Mouse (Mus musculus): ENCODE results near the gene Gtdc1. TPM values are rescaled to one million over a fixed set of nuclear protein-coding genes. Genes with fewer than 3 reads are reported as not detected.
"Not testable (repeated sequence)": the region's sequence is repeated elsewhere in the genome, so short reads cannot be mapped to it uniquely, and the experiment has no call there.

Gtdc1 gene
- polyA plus RNA-seq, 3 experiments from 2014 or later = 14.3 to 31.2 (median 21.5) TPM

GRCm38 (mm10) chr2:44736618-44737017, 190.8 kb downstream of the Gtdc1 start:
- no peak for ATAC-seq

- ATAC-seq = no peak
Measured at GRCm38 (mm10) chr2:44721461-44721860, 206.0 kb downstream of the Gtdc1 start.

GRCm38 (mm10) chr2:44705883-44706615, 221.4 kb downstream of the Gtdc1 start:
- no peak for ATAC-seq

- ATAC-seq = no peak
Measured at GRCm38 (mm10) chr2:44700276-44700675, 227.2 kb downstream of the Gtdc1 start.

- ATAC-seq = no peak
Measured at GRCm38 (mm10) chr2:44696441-44696840, 231.0 kb downstream of the Gtdc1 start.

GRCm38 (mm10) chr2:44693898-44694297, 233.6 kb downstream of the Gtdc1 start:
- no peak for ATAC-seq

GRCm38 (mm10) chr2:44664049-44664448, 263.4 kb downstream of the Gtdc1 start:
- no peak for ATAC-seq

- ATAC-seq = no peak
Measured at GRCm38 (mm10) chr2:44659870-44660269, 267.6 kb downstream of the Gtdc1 start.

GRCm38 (mm10) chr2:44659011-44659410, 268.4 kb downstream of the Gtdc1 start:
- ATAC-seq = no peak

GRCm38 (mm10) chr2:44648537-44648936, 278.9 kb downstream of the Gtdc1 start:
- no peak for ATAC-seq

GRCm38 (mm10) chr2:44646398-44646797, 281.1 kb downstream of the Gtdc1 start:
- no peak for ATAC-seq

GRCm38 (mm10) chr2:44639370-44639769, 288.1 kb downstream of the Gtdc1 start:
- ATAC-seq = no peak

- no peak for ATAC-seq
Measured at GRCm38 (mm10) chr2:44638157-44638556, 289.3 kb downstream of the Gtdc1 start.

GRCm38 (mm10) chr2:44633971-44634370, 293.5 kb downstream of the Gtdc1 start:
- ATAC-seq = no peak

GRCm38 (mm10) chr2:44633064-44633463, 294.4 kb downstream of the Gtdc1 start:
- no peak for ATAC-seq

GRCm38 (mm10) chr2:44632584-44632983, 294.9 kb downstream of the Gtdc1 start:
- ATAC-seq = no peak

GRCm38 (mm10) chr2:44631064-44631463, 296.4 kb downstream of the Gtdc1 start:
- no peak for ATAC-seq

- ATAC-seq = no peak
Measured at GRCm38 (mm10) chr2:44628778-44629177, 298.7 kb downstream of the Gtdc1 start.

- ATAC-seq = no peak
Measured at GRCm38 (mm10) chr2:44625154-44625553, 302.3 kb downstream of the Gtdc1 start.

GRCm38 (mm10) chr2:44622471-44622870, 305.0 kb downstream of the Gtdc1 start:
- no peak for ATAC-seq

- ATAC-seq = not testable (repeated sequence)
Measured at GRCm38 (mm10) chr2:44599653-44600052, 327.8 kb downstream of the Gtdc1 start.

- ATAC-seq = no peak
Measured at GRCm38 (mm10) chr2:44594276-44594675, 333.2 kb downstream of the Gtdc1 start.

- no peak for ATAC-seq
Measured at GRCm38 (mm10) chr2:44590881-44591280, 336.6 kb downstream of the Gtdc1 start.

- ATAC-seq = no peak
Measured at GRCm38 (mm10) chr2:44584061-44584460, 343.4 kb downstream of the Gtdc1 start.

GRCm38 (mm10) chr2:44583491-44583890, 344.0 kb downstream of the Gtdc1 start:
- no peak for ATAC-seq
